Mouse (Mus musculus) adrenal gland, adult 8-10 months (tissue): ENCODE measurements around the gene Avpr1a. TPM values are rescaled to one million over a fixed set of nuclear protein-coding genes. Genes with fewer than 3 reads are reported as not detected.

Experiments used
- DNase-seq: peaks from one replicate; pipeline ENCODE4 v3.0.0; 2022
- total RNA-seq, 4 experiments: library from RNA; stranded (reverse); gene quantifications; 2 replicates each; pipeline ENCODE4 v1.2.4; 2022

Avpr1a gene
- total RNA-seq, result 1 to 10 TPM; 1.1 to 2.4 (median 1.5) TPM

GRCm38 (mm10) chr10:122447861-122448716 is at the start of gene Avpr1a:
Gene Avpr1a, plus strand, starts transcription at chr10:122448499.
- DNase-seq, result no peak

- DNase-seq, result no peak
Observed at GRCm38 (mm10) chr10:122402270-122402669, 46.0 kb upstream of the Avpr1a start.

GRCm38 (mm10) chr10:122406333-122406732 is 42.0 kb upstream of the Avpr1a start:
- DNase-seq, result no peak

GRCm38 (mm10) chr10:122408697-122409409 is 39.4 kb upstream of the Avpr1a start:
- DNase-seq, result peak; percentile 26

GRCm38 (mm10) chr10:122410791-122411190 is 37.5 kb upstream of the Avpr1a start:
- peak; percentile 10 for DNase-seq

GRCm38 (mm10) chr10:122432690-122433089 is 15.6 kb upstream of the Avpr1a start:
- no peak for DNase-seq

GRCm38 (mm10) chr10:122447275-122447674 is 1.0 kb upstream of the Avpr1a start:
- peak; percentile 33 for DNase-seq

GRCm38 (mm10) chr10:122448717-122449611 is 665 bp downstream of the Avpr1a start:
- peak; percentile 2 for DNase-seq

- DNase-seq, result no peak
Observed at GRCm38 (mm10) chr10:122449856-122450255, 1.6 kb downstream of the Avpr1a start.

GRCm38 (mm10) chr10:122453466-122453865 is 5.2 kb downstream of the Avpr1a start:
- DNase-seq, result no peak

- DNase-seq, result no peak
Observed at GRCm38 (mm10) chr10:122455793-122456192, 7.5 kb downstream of the Avpr1a start.

GRCm38 (mm10) chr10:122476846-122477245 is 28.5 kb downstream of the Avpr1a start:
- DNase-seq, result peak; percentile 19

GRCm38 (mm10) chr10:122498551-122498950 is 50.3 kb downstream of the Avpr1a start:
- DNase-seq, result no peak

- DNase-seq, result no peak
Observed at GRCm38 (mm10) chr10:122499306-122499705, 51.0 kb downstream of the Avpr1a start.

Other genes starting within 250 kb of the Avpr1a start
- 10 to 100 TPM; 20.7 to 25.8 (median 24.2) TPM for gene Ppm1h, start 230.3 kb downstream of the Avpr1a start, total RNA-seq